Mouse (Mus musculus) midbrain, embryonic 13.5 days (tissue): Measurements from ENCODE around the gene Dse. TPM values are rescaled to one million over a fixed set of nuclear protein-coding genes. Genes with fewer than 3 reads are reported as not detected.

ENCODE experiments used
- ATAC-seq: fragments of 200-750 bp; cut with Nextera tagmentation; 2 replicates; pipeline ENCODE4 v1.8.0; 2017; ENCODE audit warnings: mild to moderate bottlenecking, moderate TSS enrichment, moderate library complexity
- H3K27ac ChIP-seq: fragments of 300-500 bp; sonication (generic); 2 replicates; pipeline ENCODE4 v1.5.1; 2015; ENCODE audit warnings: inconsistent platforms, mild to moderate bottlenecking, moderate library complexity
- H3K27me3 ChIP-seq: fragments of 300-500 bp; sonication (generic); 2 replicates; pipeline ENCODE4 v1.6.1; 2015; ENCODE audit warnings: mild to moderate bottlenecking, inconsistent platforms
- H3K36me3 ChIP-seq: fragments of 300-500 bp; sonication (generic); 2 replicates; pipeline ENCODE4 v1.6.1; 2015; ENCODE audit warnings: mild to moderate bottlenecking, inconsistent platforms
- H3K4me1 ChIP-seq: fragments of 300-500 bp; sonication (generic); replicated peaks from 2 replicates; pipeline ENCODE4 v1.6.1; 2015; ENCODE audit warnings: inconsistent platforms
- H3K4me2 ChIP-seq: fragments of 300-500 bp; sonication (generic); replicated peaks from 2 replicates; pipeline ENCODE4 v1.6.1; 2015; ENCODE audit warnings: moderate library complexity, mild to moderate bottlenecking, inconsistent platforms
- H3K4me3 ChIP-seq: fragments of 300-500 bp; sonication (generic); replicated peaks from 2 replicates; pipeline ENCODE4 v1.5.1; 2015; ENCODE audit warnings: mild to moderate bottlenecking, inconsistent platforms
- H3K9ac ChIP-seq: fragments of 300-500 bp; sonication (generic); replicated peaks from 2 replicates; pipeline ENCODE4 v1.6.1; 2015; ENCODE audit warnings: mild to moderate bottlenecking, inconsistent platforms
- H3K9me3 ChIP-seq: fragments of 300-500 bp; sonication (generic); 2 replicates; pipeline ENCODE4 v1.6.1; 2016; ENCODE audit warnings: mild to moderate bottlenecking, inconsistent platforms
- WGBS: fragments of 180-500 bp; shearing (Covaris S2); methylation state at CpG from one replicate; pipeline ENCODE4 v1.1.7; 2015; 5-methylcytosine and 5-hydroxymethylcytosine counted together
- polyA plus RNA-seq: library from polyadenylated mRNA; unstranded; fragments of >200 nt; fragmentation: Nextera tagmentation; extraction: Ambion mirVana; gene quantifications from 2 replicates; pipeline ENCODE4 v1.2.1, GENCODE M21; 2015

Gene Dse
- polyA plus RNA-seq, 1 experiment from 2014 or later, result 6.2 TPM

- no peaks in the 10 kb centered on the region for H3K4me1 ChIP-seq
- no peaks in the 10 kb centered on the region for H3K36me3 ChIP-seq
- H3K27ac ChIP-seq, result no peak overlapping the region
- WGBS, result 65% methylated on average over 3 of the region's 3 CpGs
- H3K4me3 ChIP-seq, result no peak overlapping the region
- no peak overlapping the region for H3K9ac ChIP-seq
- no peaks in the 10 kb centered on the region for H3K27me3 ChIP-seq
- H3K4me2 ChIP-seq, result no peak overlapping the region
- H3K9me3 ChIP-seq, result no peaks in the 10 kb centered on the region
- ATAC-seq, result no peak
Measured at GRCm38 (mm10) chr10:34198061-34198460, 9.5 kb downstream of the Dse start.

GRCm38 (mm10) chr10:34197269-34197668, 10.2 kb downstream of the Dse start:
- no peaks in the 10 kb centered on the region for H3K27me3 ChIP-seq
- no peaks in the 10 kb centered on the region for H3K9me3 ChIP-seq
- WGBS, result 87% methylated on average over 3 of the region's 3 CpGs
- H3K4me1 ChIP-seq, result no peaks in the 10 kb centered on the region
- no peak for ATAC-seq
- no peaks in the 10 kb centered on the region for H3K36me3 ChIP-seq
- H3K4me2 ChIP-seq, result no peak overlapping the region
- H3K9ac ChIP-seq, result no peak overlapping the region
- no peak overlapping the region for H3K27ac ChIP-seq
- no peak overlapping the region for H3K4me3 ChIP-seq

- H3K9me3 ChIP-seq, result no peaks in the 10 kb centered on the region
- no peak overlapping the region for H3K9ac ChIP-seq
- no peaks in the 10 kb centered on the region for H3K27me3 ChIP-seq
- no peak overlapping the region for H3K4me3 ChIP-seq
- H3K4me1 ChIP-seq, result no peaks in the 10 kb centered on the region
- H3K36me3 ChIP-seq, result no peaks in the 10 kb centered on the region
- no peak for ATAC-seq
- 92% methylated on average over 2 of the region's 2 CpGs for WGBS
- no peak overlapping the region for H3K4me2 ChIP-seq
- no peak overlapping the region for H3K27ac ChIP-seq
Measured at GRCm38 (mm10) chr10:34194957-34195356, 12.6 kb downstream of the Dse start.

- H3K4me2 ChIP-seq, result no peak overlapping the region
Measured at GRCm38 (mm10) chr10:34194503-34194902, 13.0 kb downstream of the Dse start.

GRCm38 (mm10) chr10:34186571-34187260, 20.8 kb downstream of the Dse start:
- ATAC-seq, result no peak
- Histone ChIP-seq H3K9me3 (no peaks in the 10 kb centered on the region), H3K4me3 (no peak overlapping the region), H3K36me3 (no peaks in the 10 kb centered on the region), H3K4me2 (no peak overlapping the region), H3K4me1 (0 out of 2 replicates have a peak, but pooled peaks cover 2% of the 10 kb centered on the region), H3K27me3 (no peaks in the 10 kb centered on the region), H3K9ac (no peak overlapping the region), H3K27ac (no peak overlapping the region)
- 91% methylated on average over 10 of the region's 10 CpGs for WGBS

More at GRCm38 (mm10) chr10:34194503-34194902, 13.0 kb downstream of the Dse start:
- Histone ChIP-seq H3K4me3 (no peak overlapping the region), H3K36me3 (no peaks in the 10 kb centered on the region), H3K27ac (no peak overlapping the region), H3K9ac (no peak overlapping the region), H3K9me3 (no peaks in the 10 kb centered on the region), H3K4me1 (no peaks in the 10 kb centered on the region), H3K27me3 (no peaks in the 10 kb centered on the region)
- ATAC-seq, result no peak
- 93% methylated on average over 5 of the region's 5 CpGs for WGBS

- WGBS, result 51% methylated on average over 4 of the region's 4 CpGs
- no peak for ATAC-seq
- H3K4me3 ChIP-seq, result no peak overlapping the region
Measured at GRCm38 (mm10) chr10:34185556-34185955, 22.0 kb downstream of the Dse start.

GRCm38 (mm10) chr10:34184956-34185355, 22.6 kb downstream of the Dse start:
- Histone ChIP-seq H3K36me3 (no peaks in the 10 kb centered on the region), H3K4me3 (no peak overlapping the region), H3K27me3 (no peaks in the 10 kb centered on the region), H3K9ac (no peak overlapping the region), H3K9me3 (no peaks in the 10 kb centered on the region), H3K4me2 (no peak overlapping the region), H3K4me1 (0 out of 2 replicates have a peak, but pooled peaks cover 2% of the 10 kb centered on the region), H3K27ac (no peak overlapping the region)
- WGBS, result 77% methylated on average over 1 of the region's 1 CpGs
- ATAC-seq, result no peak

More at GRCm38 (mm10) chr10:34185556-34185955, 22.0 kb downstream of the Dse start:
- Histone ChIP-seq H3K9me3 (no peaks in the 10 kb centered on the region), H3K27me3 (no peaks in the 10 kb centered on the region), H3K4me2 (no peak overlapping the region), H3K27ac (no peak overlapping the region), H3K9ac (no peak overlapping the region), H3K36me3 (no peaks in the 10 kb centered on the region), H3K4me1 (0 out of 2 replicates have a peak, but pooled peaks cover 2% of the 10 kb centered on the region)

GRCm38 (mm10) chr10:34183731-34184130, 23.8 kb downstream of the Dse start:
- Histone ChIP-seq H3K27me3 (no peaks in the 10 kb centered on the region), H3K9me3 (no peaks in the 10 kb centered on the region), H3K4me1 (0 out of 2 replicates have a peak, but pooled peaks cover 2% of the 10 kb centered on the region), H3K27ac (no peak overlapping the region), H3K4me2 (no peak overlapping the region), H3K36me3 (no peaks in the 10 kb centered on the region), H3K4me3 (no peak overlapping the region), H3K9ac (no peak overlapping the region)
- ATAC-seq, result no peak
- WGBS, result 92% methylated on average over 7 of the region's 7 CpGs

GRCm38 (mm10) chr10:34175870-34176606, 31.5 kb downstream of the Dse start:
- Histone ChIP-seq H3K4me3 (no peak overlapping the region), H3K9ac (no peak overlapping the region), H3K27ac (no peak overlapping the region), H3K4me1 (no peaks in the 10 kb centered on the region), H3K27me3 (no peaks in the 10 kb centered on the region), H3K36me3 (no peaks in the 10 kb centered on the region), H3K9me3 (no peaks in the 10 kb centered on the region), H3K4me2 (no peak overlapping the region)
- 72% methylated on average over 8 of the region's 8 CpGs for WGBS
- no peak for ATAC-seq

- Histone ChIP-seq H3K27me3 (no peaks in the 10 kb centered on the region), H3K9me3 (no peaks in the 10 kb centered on the region), H3K4me3 (no peak overlapping the region), H3K36me3 (no peaks in the 10 kb centered on the region), H3K27ac (no peak overlapping the region), H3K4me1 (no peaks in the 10 kb centered on the region), H3K9ac (no peak overlapping the region), H3K4me2 (no peak overlapping the region)
- no peak for ATAC-seq
- WGBS, result 84% methylated on average over 4 of the region's 4 CpGs
Measured at GRCm38 (mm10) chr10:34172663-34173282, 34.7 kb downstream of the Dse start.

GRCm38 (mm10) chr10:34171660-34172059, 35.9 kb downstream of the Dse start:
- no peak overlapping the region for H3K4me3 ChIP-seq
- WGBS, result 95% methylated on average over 4 of the region's 4 CpGs
- H3K27ac ChIP-seq, result no peak overlapping the region
- H3K9me3 ChIP-seq, result no peaks in the 10 kb centered on the region
- H3K4me2 ChIP-seq, result no peak overlapping the region
- no peak overlapping the region for H3K9ac ChIP-seq
- no peak for ATAC-seq
- no peaks in the 10 kb centered on the region for H3K4me1 ChIP-seq
- H3K36me3 ChIP-seq, result no peaks in the 10 kb centered on the region
- no peaks in the 10 kb centered on the region for H3K27me3 ChIP-seq

GRCm38 (mm10) chr10:34171191-34171590, 36.3 kb downstream of the Dse start:
- H3K4me3 ChIP-seq, result no peak overlapping the region
- H3K27me3 ChIP-seq, result no peaks in the 10 kb centered on the region
- H3K9me3 ChIP-seq, result no peaks in the 10 kb centered on the region
- H3K4me1 ChIP-seq, result no peaks in the 10 kb centered on the region
- no peaks in the 10 kb centered on the region for H3K36me3 ChIP-seq
- H3K4me2 ChIP-seq, result no peak overlapping the region
- WGBS, result 96% methylated on average over 3 of the region's 3 CpGs
- no peak overlapping the region for H3K27ac ChIP-seq
- H3K9ac ChIP-seq, result no peak overlapping the region
- no peak for ATAC-seq
